Mouse (Mus musculus) heart, postnatal 0 days (tissue): Measurements from ENCODE around the gene Hsp90aa1. TPM values are rescaled to one million over a fixed set of nuclear protein-coding genes. Genes with fewer than 3 reads are reported as not detected.
A peak's percentile ranks its signal among the peaks of the same experiment; 100 is the strongest.

Experiments used
- ATAC-seq: fragments of 200-750 bp; cut with Nextera tagmentation; 2 replicates; pipeline ENCODE4 v1.8.0; 2017; ENCODE audit warnings: low read depth, moderate number of reproducible peaks, moderate library complexity; ENCODE audit not compliant: insufficient read depth
- DNase-seq: peaks from one replicate; pipeline ENCODE4 v3.0.0-alpha.2; 2016; ENCODE audit warnings: low spot score
- H3K27ac ChIP-seq: fragments of 300-500 bp; sonication (generic); 2 replicates; pipeline ENCODE4 v1.5.1; 2014; ENCODE audit warnings: low read depth, mild to moderate bottlenecking
- H3K27me3 ChIP-seq: fragments of 300-500 bp; sonication (generic); 2 replicates; pipeline ENCODE4 v1.6.1; 2014; ENCODE audit warnings: low read length, mixed read lengths; ENCODE audit not compliant: control insufficient read depth, insufficient read depth
- H3K36me3 ChIP-seq: fragments of 300-500 bp; sonication (generic); replicated peaks from 2 replicates; pipeline ENCODE4 v1.6.1; 2014; ENCODE audit warnings: low read length, mixed read lengths; ENCODE audit not compliant: control insufficient read depth, insufficient read depth
- H3K4me1 ChIP-seq: fragments of 300-500 bp; sonication (generic); 2 replicates; pipeline ENCODE4 v1.6.1; 2014; ENCODE audit warnings: antibody characterized with exemption; ENCODE audit not compliant: control insufficient read depth, insufficient read depth
- H3K4me2 ChIP-seq: fragments of 300-500 bp; sonication (generic); 2 replicates; pipeline ENCODE4 v1.6.1; 2014; ENCODE audit warnings: low read depth, mild to moderate bottlenecking, low read length, moderate library complexity
- H3K4me3 ChIP-seq: fragments of 300-500 bp; sonication (generic); 2 replicates; pipeline ENCODE4 v1.5.1; 2014; ENCODE audit warnings: low read depth, low read length
- H3K9ac ChIP-seq: fragments of 300-500 bp; sonication (generic); replicated peaks from 2 replicates; pipeline ENCODE4 v1.6.1; 2014; ENCODE audit warnings: low read depth, low read length, mixed read lengths
- H3K9me3 ChIP-seq: fragments of 300-500 bp; sonication (generic); replicated peaks from 2 replicates; pipeline ENCODE4 v1.6.1; 2016; ENCODE audit warnings: low read length; ENCODE audit not compliant: control insufficient read depth
- CTCF ChIP-seq: IDR thresholded peaks from 2 replicates; pipeline ENCODE4 v1.5.1; 2016; ENCODE audit warnings: antibody characterized with exemption, control low read depth, low read depth
- EP300 ChIP-seq: IDR thresholded peaks from 2 replicates; pipeline ENCODE4 v1.6.1; 2016; ENCODE audit warnings: antibody characterized with exemption, low read depth
- WGBS: fragments of 180-500 bp; shearing (Covaris S2); extraction: QIAGEN DNeasy Blood & Tissue Kit; methylation state at CpG from one replicate; pipeline ENCODE4 v1.1.7; 2014; 5-methylcytosine and 5-hydroxymethylcytosine counted together
- polyA plus RNA-seq: library from polyadenylated mRNA; unstranded; fragments of >200 nt; fragmentation: Nextera tagmentation; extraction: Ambion mirVana; gene quantifications from 2 replicates; pipeline ENCODE4 v1.2.1, GENCODE M21; 2015
- total RNA-seq: library from RNA; depleted of rRNA; stranded (reverse); fragments of >200 nt; gene quantifications from 2 replicates; pipeline ENCODE4 v1.2.3, GENCODE M21; 2014; ENCODE audit warnings: low replicate concordance

Hsp90aa1 gene
- total and polyA plus RNA-seq, 2 experiments from 2014 or later = 181 to 258 TPM

DNA sequence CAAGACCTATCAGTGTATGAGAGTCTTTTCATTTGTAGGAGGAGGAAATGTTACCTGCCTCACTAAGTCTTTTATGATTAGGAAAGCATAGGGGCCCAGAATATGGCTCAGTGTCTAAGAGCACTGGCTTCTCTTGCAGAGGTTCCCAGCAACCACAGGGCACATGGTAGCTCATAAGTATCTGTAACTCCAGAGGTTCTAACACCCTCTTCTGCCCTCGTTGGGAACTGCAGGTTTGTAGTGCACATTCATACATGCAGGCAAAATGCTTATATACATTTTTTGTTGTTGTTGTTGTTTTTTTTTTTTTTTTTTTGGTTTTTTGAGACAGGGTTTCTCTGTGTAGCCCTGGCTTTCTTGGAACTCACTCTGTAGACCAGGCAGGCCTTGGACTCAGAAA is 23.9 kb upstream of the Hsp90aa1 start:
- Histone ChIP-seq H3K36me3 (no peaks in the 10 kb centered on the region), H3K27me3 (no peaks in the 10 kb centered on the region), H3K27ac (no peak overlapping the region), H3K4me1 (no peaks in the 10 kb centered on the region), H3K9me3 (no peaks in the 10 kb centered on the region), H3K4me3 (no peak overlapping the region), H3K4me2 (no peak overlapping the region), H3K9ac (no peak overlapping the region)
- TF ChIP-seq EP300 = no peak
- TF ChIP-seq CTCF = no peak
- WGBS = 32% methylated on average over 1 of the region's 1 CpGs
- ATAC-seq (no peak), DNase-seq (no peak)

DNA sequence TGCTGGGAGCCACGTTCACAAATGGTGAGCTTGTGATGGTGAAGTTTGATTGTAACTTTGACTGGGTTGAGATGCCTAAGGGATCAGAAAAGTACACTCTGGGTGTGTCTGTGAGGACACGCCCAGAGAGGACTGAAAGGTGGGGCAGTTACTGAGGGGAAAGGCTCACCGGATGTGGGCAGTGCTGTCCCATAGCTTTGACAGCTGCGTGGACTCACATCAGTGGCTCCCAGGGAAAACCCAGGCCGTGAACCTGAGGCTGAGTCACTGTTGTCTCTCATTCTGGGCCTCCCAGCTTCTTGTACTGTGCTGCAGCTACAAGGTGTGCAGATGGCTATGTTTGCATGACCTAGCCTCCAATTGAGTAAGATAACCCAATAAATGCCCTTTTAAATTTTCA is 23.0 kb upstream of the Hsp90aa1 start:
- Histone ChIP-seq H3K27ac (no peak overlapping the region), H3K36me3 (no peaks in the 10 kb centered on the region), H3K4me2 (no peak overlapping the region), H3K9ac (no peak overlapping the region), H3K9me3 (no peaks in the 10 kb centered on the region), H3K4me1 (no peaks in the 10 kb centered on the region), H3K27me3 (0 out of 2 replicates have a peak, but pooled peaks cover under 1% of the 10 kb centered on the region), H3K4me3 (no peak overlapping the region)
- WGBS = 84% methylated on average over 5 of the region's 5 CpGs
- no peak for ATAC-seq
- no peak for DNase-seq
- TF ChIP-seq CTCF (no peak), EP300 (no peak)

DNA sequence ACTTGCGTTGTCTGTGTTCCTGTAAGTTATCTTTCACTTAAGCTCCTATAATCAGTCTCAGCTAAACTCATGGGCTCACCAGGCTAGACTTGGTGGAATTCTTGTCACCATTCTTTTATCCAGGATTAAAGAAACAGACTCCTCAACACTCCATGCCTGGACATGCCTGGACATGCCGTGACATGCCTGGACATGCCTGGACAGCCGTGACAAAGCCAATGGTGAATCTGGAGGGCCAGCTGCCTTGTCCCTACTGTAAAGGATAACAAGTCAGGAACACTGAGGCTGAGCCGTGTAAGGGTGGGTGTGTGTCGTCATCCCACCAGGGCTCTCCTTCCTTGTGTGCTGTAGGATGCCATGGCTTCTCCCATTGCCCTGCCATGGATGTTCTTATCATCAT is 22.5 kb upstream of the Hsp90aa1 start:
- H3K4me3 ChIP-seq = no peak overlapping the region
- ATAC-seq (no peak), DNase-seq (no peak)
- H3K4me2 ChIP-seq = no peak overlapping the region
- H3K27ac ChIP-seq = no peak overlapping the region
- H3K36me3 ChIP-seq = no peaks in the 10 kb centered on the region
- WGBS = 80% methylated on average over 5 of the region's 5 CpGs
- no peak for TF ChIP-seq CTCF
- TF ChIP-seq EP300 = no peak
- no peaks in the 10 kb centered on the region for H3K9me3 ChIP-seq
- H3K9ac ChIP-seq = no peak overlapping the region
- H3K27me3 ChIP-seq = 0 out of 2 replicates have a peak, but pooled peaks cover 5% of the 10 kb centered on the region
- no peaks in the 10 kb centered on the region for H3K4me1 ChIP-seq

DNA sequence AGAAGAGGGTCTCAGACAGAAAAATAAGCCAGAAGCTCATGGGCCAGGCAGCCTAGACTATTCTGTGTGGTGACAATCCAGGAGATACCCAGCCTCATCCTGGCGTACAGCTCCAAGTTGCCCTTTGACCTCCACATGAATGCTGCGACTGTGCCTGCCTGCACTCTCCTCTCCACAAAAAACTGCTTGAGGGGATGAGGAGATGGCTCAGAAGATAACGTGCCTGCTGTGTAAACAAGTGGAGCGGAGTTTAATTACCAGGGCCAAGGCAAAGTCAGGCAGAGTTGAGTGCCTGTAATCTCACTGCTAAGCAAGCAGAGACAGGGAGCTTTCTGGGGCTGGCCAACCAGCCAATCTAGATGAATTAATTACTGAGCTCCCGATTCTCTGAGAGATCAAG is 13.5 kb upstream of the Hsp90aa1 start:
- Histone ChIP-seq H3K4me2 (no peak overlapping the region), H3K27ac (no peak overlapping the region), H3K27me3 (peaks cover 5% of the 10 kb centered on the region; the same call in 1 of the 2 replicates), H3K9ac (no peak overlapping the region), H3K4me3 (no peak overlapping the region), H3K4me1 (no peaks in the 10 kb centered on the region), H3K9me3 (0 out of 2 replicates have a peak, but pooled peaks cover 4% of the 10 kb centered on the region), H3K36me3 (no peaks in the 10 kb centered on the region)
- TF ChIP-seq CTCF (no peak), EP300 (no peak)
- DNase-seq = no peak
- ATAC-seq = no peak
- 37% methylated on average over 5 of the region's 5 CpGs for WGBS

DNA sequence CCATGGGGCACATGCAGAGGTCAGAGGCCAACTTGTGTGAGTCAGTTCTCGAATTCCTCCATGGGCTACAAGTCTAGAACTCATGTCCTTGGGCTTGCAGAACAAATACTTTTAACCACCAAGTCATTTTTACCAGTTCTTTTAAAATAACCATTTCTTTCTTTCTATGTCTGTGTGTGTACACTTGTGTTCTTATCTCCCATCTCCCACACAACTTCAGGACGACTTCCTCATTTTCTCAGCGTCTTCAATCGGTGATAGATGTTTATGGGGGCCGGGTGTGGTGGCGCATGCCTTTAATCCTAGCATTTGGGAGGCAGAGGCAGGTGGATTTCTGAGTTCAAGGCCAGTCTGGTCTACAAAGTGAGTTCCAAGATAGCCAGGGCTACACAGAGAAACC is 11.7 kb upstream of the Hsp90aa1 start:
- WGBS = 76% methylated on average over 6 of the region's 6 CpGs
- no peak overlapping the region for H3K4me2 ChIP-seq
- ATAC-seq (no peak), DNase-seq (no peak)
- H3K9me3 ChIP-seq = 0 out of 2 replicates have a peak, but pooled peaks cover 4% of the 10 kb centered on the region
- TF ChIP-seq EP300 (no peak), CTCF (no peak)
- H3K4me1 ChIP-seq = no peaks in the 10 kb centered on the region
- no peak overlapping the region for H3K9ac ChIP-seq
- H3K4me3 ChIP-seq = no peak overlapping the region
- H3K27ac ChIP-seq = no peak overlapping the region
- H3K36me3 ChIP-seq = no peaks in the 10 kb centered on the region
- H3K27me3 ChIP-seq = no peaks in the 10 kb centered on the region; the same call in 1 of the 2 replicates

DNA sequence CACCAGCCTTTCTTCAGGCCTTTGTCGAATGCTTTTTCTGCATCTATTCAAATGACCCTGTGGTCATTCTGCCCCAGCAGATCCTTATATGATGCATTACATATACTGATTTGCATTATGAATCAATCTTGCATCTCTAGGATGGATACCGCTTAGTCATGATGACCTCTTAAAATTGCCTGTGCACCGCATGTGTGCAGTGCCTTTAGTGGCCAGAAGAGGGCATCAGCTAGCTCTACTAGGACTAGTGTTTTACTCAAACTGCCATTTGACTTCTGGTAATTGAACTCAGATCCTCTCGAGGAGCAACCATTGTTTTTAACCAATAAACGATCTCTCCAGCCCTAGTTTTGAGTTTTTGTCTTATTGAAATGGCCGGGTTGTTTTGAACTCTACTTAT is 11.3 kb upstream of the Hsp90aa1 start:
- Histone ChIP-seq H3K4me3 (no peak overlapping the region), H3K27me3 (no peaks in the 10 kb centered on the region), H3K27ac (no peak overlapping the region), H3K9me3 (0 out of 2 replicates have a peak, but pooled peaks cover 4% of the 10 kb centered on the region), H3K36me3 (no peaks in the 10 kb centered on the region), H3K4me2 (no peak overlapping the region), H3K9ac (no peak overlapping the region), H3K4me1 (no peaks in the 10 kb centered on the region)
- WGBS = 94% methylated on average over 6 of the region's 6 CpGs
- no peak for ATAC-seq
- TF ChIP-seq CTCF = peak; percentile 26; the same call in 1 of the 2 replicates
- TF ChIP-seq EP300 = no peak
- no peak for DNase-seq
